Mouse (Mus musculus) left cerebral cortex, adult 8-10 months (tissue): ENCODE results near the gene Sympk. TPM values are rescaled to one million over a fixed set of nuclear protein-coding genes. Genes with fewer than 3 reads are reported as not detected.

Experiments used
- DNase-seq, 2 experiments: peaks; one replicate each; pipeline ENCODE4 v3.0.0; 2022; ENCODE audit warnings: low spot score in 2 of 2
- total RNA-seq, 4 experiments: library from RNA; stranded (reverse); gene quantifications; 2 replicates each; pipeline ENCODE4 v1.2.4; 2022

Sympk gene
- 100 to 1,000 TPM; 104 to 113 (median 111) TPM for total RNA-seq

- peak; percentile 81 to 94 for DNase-seq
These were observed at the start of gene Sympk for GRCm38 (mm10) chr7:19024096-19024506. TSS of gene Sympk (plus strand) at chr7:19024377.

DNA sequence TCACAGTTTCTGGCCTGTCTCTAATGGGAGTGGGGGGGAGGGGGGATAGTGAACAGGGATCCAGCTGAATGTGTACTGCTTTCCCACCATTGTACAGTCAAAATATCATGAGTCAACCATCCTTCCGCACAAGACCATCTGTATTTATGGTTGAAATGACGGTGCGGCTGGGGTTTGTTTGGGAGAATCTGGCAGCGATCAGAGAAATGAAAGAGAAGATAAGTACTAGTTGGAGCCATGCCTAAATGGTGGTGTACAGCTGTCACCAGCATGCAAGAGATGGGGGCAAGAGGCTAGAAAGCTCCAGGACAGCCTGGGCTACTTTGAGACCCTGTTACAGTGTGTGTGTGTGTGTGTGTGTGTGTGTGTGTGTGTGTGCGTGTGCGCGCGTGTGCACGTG, 45.8 kb upstream of the Sympk start:
- no peak for DNase-seq

DNA sequence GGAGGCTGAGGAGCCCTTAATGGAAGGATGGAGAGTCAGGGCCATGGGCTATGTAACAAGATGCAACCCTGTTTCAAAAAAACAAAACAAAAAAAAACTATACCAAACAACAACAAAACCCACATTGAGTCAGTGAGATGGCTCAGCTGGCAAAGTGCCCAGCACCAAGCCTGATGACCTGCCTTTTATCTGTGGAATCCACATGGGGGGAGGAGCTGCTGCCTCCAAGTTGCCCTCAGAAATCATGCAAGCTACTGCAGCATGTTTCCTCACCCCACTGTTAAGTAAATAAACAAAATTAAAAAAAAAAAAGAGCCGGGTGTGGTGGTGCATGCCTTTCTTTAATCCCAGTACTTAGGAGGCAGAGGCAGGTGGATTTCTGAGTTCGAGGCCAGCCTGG, 37.7 kb upstream of the Sympk start:
- no peak for DNase-seq

GRCm38 (mm10) chr7:18987100-18987499, 37.1 kb upstream of the Sympk start, which contains the start of gene Nanos2:
TSS of gene Nanos2 (plus strand) at chr7:18987400.
- DNase-seq, result no peak

- DNase-seq, result no peak
These were observed 36.4 kb upstream of the Sympk start for GRCm38 (mm10) chr7:18987747-18988146.

- no peak for DNase-seq
These were observed 35.4 kb upstream of the Sympk start for GRCm38 (mm10) chr7:18988780-18989179.

GRCm38 (mm10) chr7:18989995-18990394, 34.2 kb upstream of the Sympk start:
- DNase-seq, result no peak

GRCm38 (mm10) chr7:18990601-18991295, 33.4 kb upstream of the Sympk start, which contains the start of gene Mypop:
TSS of gene Mypop (plus strand) at chr7:18991245.
- DNase-seq, result peak; percentile 99 to 100

DNA sequence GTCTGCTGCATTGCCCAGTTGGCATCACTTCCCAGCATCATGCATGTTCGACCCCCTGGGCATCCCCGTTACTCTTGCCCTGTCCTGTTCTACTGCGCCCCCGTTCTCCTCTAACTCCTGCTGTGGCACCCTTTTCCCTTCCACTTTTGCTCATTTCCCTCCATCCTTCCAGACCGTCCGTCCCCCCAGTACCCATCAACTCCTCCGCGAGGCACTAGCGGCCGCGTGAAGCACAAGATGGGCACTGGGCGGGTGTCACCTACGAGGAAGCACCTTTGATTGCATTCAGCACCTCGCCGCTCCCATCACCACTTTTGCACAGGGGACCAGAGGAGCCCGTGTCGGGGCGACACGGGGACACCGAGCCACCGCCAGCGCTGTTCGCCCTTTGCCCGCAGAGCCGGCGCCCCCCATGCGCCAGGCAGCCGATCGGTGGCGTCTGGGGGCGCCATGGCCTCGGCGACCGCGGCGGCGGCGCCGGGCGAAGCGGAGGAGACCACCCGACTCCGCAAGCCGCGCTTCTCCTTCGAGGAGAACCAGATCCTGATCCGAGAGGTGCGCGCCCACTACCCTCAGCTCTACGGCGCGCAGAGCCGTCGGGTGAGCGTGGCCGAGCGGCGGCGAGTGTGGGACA, 32.4 kb upstream of the Sympk start:
- no peak for DNase-seq

DNA sequence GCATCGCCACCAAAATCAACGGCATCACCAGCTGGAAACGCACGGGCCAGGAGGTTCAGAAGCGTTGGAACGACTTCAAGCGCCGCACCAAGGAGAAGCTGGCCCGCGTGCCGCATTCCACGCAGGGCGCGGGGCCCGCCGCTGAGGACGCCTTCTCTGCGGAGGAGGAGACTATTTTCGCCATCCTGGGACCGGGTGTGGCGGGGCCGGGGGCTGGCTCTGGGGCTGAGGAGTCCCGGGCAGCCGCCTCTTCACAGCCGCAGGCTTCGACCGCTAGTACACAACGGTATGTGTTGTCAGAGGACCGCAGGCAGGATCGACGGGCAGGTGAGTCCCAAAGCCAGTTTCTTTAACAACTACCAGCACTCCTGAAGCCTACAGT, 31.9 kb upstream of the Sympk start:
- DNase-seq, result no peak

DNA sequence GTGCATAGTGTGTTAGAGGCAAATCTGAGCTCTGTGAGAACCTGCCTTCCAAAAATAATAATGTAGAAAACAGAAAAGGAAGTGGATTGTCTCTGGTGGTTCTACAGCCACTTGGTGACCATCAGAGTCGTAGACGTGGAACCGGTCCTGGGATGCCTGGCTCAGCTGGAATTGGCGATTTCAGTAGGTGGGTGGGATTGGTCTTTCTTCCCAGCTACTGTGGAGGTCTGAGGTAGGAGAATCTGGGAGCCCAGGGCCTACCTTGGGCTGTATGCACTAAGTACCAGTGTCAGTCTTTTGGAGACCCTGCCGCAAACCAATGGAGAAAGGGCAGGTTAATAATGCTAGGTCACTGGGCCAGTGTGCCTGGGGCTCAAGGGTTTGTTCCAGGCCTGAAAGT, 31.1 kb upstream of the Sympk start:
- DNase-seq, result no peak

- DNase-seq, result no peak
These were observed 25.3 kb upstream of the Sympk start for GRCm38 (mm10) chr7:18998835-18999234.

DNA sequence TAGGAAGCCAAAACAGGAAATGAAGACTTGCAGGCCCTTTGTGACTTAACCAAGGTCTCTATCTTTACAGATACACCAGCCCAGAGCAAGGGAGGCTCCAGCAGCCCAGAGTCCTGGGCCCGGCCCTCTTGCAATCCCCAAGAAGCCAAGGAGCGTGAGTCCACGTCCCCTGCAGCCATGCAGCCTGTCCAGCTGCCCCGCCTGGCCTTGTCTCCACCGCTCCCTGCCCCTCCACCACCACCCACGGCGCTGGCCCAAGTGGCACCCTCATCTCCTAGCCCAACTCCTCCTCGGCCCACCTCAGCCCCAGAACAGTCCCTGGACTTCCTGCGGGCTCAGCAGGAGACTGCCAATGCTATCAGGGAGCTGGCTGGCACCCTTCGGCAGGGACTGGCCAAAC, 23.8 kb upstream of the Sympk start:
- DNase-seq, result no peak

DNA sequence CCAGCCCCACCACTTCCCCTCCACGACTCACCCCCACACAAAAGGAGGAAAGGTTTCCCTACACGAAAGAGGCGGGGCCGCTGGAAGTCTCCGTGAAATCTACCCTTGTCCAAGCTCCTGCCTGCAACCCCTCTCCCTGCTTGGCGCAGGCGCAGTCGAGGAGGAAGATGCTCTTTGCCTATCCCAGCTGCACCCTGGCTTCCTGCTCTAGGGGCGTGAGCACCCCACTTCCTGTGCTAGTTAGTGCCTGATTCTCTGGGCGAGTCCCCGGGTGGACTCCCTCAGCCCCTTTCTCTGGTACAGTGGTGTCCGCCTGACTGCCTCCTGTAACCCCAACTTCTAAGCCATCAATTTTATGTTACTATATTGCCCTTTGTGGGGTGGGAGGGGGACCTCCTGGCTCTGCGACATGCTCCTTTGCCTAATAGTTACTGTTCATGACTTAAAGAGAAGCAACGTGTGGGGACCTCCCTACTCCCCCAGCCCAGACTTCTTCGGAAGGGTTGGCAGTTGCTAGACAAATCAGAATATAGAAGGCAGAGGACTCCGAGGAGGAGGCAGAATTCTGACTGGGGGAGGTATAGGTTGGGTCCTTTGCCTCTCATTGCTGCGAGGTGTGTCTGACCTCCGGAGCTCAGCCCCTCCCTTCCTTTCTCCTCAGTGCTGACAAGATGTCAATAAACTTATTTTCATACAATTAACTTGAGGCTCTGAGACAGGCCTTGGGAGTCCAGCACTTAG, 22.9 kb upstream of the Sympk start:
- DNase-seq, result no peak

DNA sequence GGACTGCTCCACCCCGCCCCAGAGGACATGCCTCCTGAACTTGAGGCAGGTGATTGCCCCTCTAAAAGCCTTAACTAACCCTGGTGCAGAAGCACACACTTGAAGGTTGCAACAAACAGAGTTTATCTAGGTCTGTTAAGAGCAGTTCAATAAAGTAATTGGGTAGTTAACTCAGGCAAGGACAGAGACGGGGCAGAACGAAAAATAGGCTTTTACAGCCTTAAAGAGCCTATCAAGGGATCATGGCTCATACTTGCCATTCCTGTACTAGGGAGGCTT, 22.4 kb upstream of the Sympk start:
- DNase-seq, result no peak

DNA sequence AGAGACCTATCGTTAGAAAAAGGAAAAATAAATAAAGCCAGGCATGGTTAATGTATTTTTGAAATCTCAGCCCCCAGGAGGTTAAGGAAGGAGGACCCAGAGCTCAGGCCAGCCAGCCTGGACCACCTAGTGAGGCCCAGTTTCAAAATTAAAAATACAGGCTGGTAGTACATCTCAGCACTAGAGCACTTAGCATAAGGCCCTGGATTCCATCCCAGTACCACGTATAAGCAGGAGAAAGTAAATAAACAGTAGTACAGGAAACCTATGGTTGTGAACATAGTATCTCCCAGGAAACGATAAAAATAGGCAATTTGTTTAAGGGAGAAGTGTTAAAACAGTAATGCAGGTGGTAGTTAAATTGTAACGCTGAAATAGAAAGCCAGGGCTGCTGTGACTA, 22.1 kb upstream of the Sympk start:
- no peak for DNase-seq

DNA sequence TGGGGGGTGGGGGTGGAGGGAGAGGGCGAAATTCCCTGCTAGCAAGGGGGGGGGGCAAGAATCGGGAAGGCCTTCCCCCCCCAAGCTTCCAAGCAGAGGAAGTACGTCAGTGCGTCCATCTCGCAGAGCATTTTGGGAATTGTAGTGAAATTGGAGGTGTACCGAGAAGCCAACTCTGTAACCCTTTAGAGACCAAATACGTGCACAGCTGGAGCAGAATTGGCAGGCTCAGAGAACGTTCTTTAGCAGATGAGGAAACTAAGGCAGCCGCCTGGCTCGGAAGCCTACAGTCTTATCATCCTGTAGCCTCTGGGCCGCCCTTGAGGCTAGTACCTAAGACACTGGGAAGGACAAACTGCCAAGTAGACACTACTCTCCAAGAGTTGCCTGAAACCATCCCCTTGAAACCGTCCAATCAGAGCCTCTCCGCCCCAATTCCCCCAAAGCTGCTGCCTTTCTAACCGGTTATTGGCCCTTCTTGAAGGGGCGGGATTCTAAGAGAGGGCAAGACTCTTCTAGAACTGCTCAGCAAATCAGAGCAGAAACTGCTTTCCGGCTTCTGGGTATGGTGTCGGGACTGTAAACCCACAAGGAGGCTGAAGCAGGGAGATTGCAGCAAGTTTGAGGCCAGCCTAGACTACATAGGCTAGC, 21.2 kb upstream of the Sympk start:
- peak; percentile 62 to 78 for DNase-seq

- DNase-seq, result peak; percentile 91 to 94
These were observed 20.1 kb upstream of the Sympk start, which contains the start of gene Irf2bp1 for GRCm38 (mm10) chr7:19003902-19004630. TSS of gene Irf2bp1 (plus strand) at chr7:19004044.

DNA sequence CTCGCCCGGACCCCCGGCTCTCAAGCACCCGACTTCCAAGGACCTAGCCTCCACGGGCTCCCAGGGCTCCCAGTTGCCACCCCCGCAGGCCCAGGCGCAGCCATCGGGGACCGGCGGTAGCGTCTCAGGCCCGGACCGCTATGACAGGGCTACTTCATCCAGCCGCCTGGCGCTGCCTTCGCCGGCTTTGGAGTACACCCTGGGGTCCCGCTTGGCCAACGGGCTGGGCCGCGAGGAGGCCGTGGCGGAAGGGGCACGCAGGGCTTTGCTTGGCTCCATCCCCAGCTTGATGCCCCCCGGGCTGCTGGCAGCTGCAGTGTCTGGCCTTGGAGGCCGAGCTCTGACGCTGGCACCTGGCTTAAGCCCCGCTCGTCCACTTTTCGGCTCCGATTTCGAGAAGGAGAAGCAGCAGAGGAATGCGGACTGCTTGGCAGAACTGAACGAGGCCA, 19.5 kb upstream of the Sympk start:
- no peak for DNase-seq

- no peak for DNase-seq
These were observed 18.6 kb upstream of the Sympk start for GRCm38 (mm10) chr7:19005417-19006121.

DNA sequence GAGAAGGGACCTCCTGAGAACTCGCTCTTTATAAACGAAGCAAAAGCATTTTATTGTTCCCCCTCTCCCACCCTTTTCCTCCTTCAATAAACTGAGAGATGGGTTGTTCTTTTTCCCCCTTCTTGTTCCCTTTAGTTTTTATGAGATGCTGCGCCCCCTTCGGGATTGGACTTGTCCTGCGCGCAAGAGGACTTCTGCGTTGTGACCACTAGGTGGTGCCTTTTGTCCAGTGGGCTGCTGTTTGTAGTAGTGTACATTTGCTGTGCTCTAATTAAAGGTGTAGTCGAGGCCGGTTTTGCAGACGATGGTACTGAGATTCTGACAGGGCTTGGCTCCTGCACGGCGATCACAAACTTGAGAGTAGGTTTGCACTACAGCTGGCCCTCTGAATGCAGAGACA, 17.7 kb upstream of the Sympk start:
- peak; percentile 64 to 71 for DNase-seq
